Mouse (Mus musculus): ENCODE data around the gene Rpf1.

Rpf1 gene

DNA sequence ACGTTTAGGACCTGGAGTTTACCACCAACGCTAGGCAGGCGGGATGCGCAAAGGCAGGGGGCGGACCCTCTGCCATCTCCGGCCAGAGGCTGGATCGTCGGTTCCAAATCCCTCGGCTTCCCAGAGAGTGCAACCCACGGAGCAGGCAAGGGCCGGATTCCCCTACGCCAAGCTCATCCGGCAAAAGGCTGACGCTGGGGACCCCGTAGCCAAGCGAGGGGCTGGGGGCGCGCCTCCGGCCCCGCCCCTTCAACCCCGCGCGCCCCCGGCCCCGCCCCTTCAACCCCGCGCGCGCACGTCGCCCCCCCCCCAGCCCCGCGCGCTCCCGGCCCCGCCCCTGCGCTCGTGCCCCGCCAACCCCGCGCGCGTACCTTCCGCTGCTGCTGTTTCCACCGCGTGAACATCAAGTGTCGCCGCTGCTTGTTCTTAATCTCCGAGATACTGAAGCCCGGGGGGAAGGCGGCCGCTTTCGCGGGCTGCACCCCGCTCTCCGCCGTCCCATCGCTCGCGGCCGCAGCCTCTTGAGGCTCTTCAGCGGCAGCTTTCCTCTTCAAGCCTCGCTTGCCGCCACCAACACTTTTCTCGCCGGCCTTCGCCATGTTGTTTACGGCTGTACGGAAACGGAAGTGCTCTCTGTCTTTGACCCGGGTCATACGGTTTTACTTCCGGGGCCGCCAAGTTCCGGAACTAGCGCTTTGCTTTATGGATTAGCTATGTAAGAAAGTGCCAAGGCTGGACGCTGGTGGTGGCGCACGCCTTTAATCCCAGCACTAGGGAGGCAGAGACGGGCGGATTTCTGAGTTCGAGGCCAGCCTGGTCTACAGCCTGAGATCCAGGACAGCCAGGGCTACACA is at the start of gene Rpf1:
Rpf1 (minus strand) TSS at position 632 of the 854 bp plus-strand sequence.
- in situ Hi-C loops (cut with MboI): loop anchor here (25.0 kb wide), 1 partner anchor 1409 kb away; the partner anchor contains the start of gene Odf2l

DNA sequence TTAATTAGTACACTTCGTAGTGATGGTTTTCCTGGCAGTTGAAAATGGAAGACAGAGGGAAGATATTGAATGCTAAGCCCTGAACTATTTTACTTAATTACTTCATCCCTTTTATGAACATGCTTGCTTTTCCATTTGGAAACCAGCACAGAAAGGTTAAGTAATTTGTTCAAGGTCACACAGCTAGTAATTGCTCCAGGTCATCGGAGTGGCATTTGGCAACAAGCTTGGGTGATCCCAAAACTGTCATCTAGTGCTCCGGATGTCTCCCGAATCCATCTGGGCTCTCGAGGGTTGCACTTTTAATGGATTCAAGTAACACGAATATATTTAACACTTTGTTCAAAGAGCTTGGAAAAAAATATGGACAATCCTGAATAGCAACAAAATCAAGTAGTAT is 49.7 kb upstream of the Rpf1 start:
- in situ Hi-C loops (cut with MboI): loop anchor here (25.0 kb wide), 1 partner anchor 216 kb away; no protein-coding TSS in a partner anchor

DNA sequence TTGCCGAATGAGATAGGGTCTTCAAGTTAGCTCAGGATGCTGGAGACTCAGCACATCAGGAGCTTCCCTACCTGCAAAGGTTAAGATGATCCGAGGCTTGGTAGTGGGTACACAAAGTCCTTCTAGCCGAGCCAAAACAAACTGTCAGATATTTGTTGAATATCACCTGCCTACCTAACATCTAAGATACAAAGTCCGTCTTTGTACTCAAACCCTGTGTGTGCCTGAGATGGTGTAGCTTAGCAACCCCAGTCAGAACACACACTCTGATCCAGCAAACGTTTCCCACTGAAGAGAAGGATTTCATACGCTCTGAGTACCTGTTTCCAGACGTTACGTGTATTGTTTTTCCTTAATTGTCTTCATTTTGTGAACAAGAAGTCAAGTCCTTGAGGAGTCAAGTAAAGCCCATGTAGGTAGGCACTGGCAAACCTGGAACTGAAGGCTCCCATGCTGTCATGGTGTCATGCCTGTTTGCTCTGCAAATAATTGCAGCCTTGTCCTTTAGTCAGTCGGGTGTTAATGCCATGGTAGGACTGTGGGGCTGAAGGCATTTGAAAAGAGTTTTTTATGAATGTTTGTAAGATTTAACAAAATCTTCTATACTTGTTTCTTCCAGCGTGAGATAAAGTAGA is 49.0 kb upstream of the Rpf1 start, which contains the start of gene Uox:
Uox (plus strand) TSS at position 279 of the 635 bp plus-strand sequence.
- in situ Hi-C loops (cut with MboI): loop anchor here (25.0 kb wide), 1 partner anchor 217 kb away; no protein-coding TSS in a partner anchor

DNA sequence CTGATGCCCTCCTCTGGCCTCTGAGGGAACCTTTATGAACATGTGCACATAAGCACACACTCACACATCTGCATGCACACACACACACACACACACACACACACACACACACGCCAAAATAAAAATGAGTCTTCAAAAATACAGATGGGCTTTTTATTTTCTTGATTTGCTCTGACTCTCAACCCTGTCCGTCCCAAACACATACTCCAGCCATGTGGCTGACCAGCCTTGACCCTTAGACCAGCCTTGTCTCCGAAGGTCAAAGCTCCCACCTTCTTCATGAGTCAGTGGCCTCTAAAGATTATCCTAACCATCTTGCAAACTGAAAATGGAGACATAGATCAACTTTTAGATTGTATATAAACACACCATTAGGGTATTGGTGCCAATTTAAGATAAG is 48.4 kb upstream of the Rpf1 start:
- in situ Hi-C loops (cut with MboI): loop anchor here (25.0 kb wide), 1 partner anchor 218 kb away; no protein-coding TSS in a partner anchor

DNA sequence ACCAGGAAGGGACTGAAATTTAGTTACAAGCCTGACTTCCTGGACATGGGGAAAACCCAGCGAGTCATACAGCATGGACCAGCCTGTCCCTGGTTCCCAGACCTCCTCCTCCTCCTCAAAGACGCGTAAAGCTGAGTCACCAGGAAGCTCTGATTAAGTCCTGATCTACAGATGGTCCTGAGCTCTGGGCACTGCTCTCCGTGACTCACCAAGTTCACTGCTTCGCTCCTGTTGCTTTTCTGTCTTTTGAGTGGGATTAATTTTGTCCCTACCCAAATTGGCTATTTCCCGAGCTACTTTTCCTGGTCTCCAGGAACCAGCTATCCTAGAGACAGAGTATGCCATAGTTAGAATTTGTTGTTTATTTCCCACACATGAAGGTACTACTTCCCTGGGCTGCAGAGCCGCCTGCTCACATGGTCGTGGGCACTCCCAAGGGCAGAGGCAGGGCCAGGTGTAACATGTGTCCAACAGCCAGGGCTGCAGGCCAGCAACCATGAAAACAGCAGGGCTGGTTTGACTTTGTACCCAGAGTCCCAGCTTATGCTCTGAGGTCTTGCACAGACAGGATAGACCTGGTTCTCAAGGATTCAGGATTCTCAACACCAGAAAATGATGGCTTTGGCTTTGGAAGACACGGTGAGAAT is 46.8 kb upstream of the Rpf1 start:
- in situ Hi-C loops (cut with MboI): loop anchor here (25.0 kb wide), 1 partner anchor 219 kb away; no protein-coding TSS in a partner anchor

DNA sequence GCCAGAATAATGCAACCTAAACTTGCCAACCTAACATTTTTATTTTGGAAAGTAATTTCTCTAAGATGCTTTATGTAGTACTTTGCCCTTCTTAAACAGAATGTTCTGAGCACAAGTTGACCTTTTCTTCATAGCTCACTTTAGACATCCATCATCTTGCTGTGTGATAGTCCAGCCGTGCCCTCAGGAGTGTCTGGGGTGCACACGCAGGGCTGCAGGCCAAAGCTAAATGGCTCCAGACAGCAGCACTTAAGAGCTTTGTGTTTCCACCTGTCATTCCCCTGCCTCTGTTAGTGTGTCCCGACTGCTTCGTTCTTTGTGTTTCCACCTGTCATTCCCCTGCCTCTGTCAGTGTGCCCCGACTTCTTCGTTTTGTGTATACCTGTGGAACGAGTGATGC is 46.1 kb upstream of the Rpf1 start:
- in situ Hi-C loops (cut with MboI): loop anchor here (25.0 kb wide), 1 partner anchor 220 kb away; no protein-coding TSS in a partner anchor

DNA sequence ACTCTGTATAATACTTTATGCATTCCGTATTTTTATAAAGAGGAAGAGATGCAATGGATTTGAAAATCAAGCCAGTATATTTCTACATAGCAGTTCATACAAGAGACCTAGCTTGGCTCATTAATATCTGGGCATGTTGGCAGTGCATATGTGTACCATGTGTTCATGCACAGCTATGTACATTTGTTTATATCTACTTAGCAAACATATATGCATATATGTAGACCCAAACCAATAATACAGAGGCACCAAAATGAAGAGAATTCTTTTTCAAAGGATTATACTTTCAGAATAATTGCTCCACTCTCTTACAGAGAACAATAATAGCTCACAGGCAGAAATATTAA is 43.8 kb upstream of the Rpf1 start:
- in situ Hi-C loops (cut with MboI): loop anchor here (25.0 kb wide), 1 partner anchor 222 kb away; no protein-coding TSS in a partner anchor

DNA sequence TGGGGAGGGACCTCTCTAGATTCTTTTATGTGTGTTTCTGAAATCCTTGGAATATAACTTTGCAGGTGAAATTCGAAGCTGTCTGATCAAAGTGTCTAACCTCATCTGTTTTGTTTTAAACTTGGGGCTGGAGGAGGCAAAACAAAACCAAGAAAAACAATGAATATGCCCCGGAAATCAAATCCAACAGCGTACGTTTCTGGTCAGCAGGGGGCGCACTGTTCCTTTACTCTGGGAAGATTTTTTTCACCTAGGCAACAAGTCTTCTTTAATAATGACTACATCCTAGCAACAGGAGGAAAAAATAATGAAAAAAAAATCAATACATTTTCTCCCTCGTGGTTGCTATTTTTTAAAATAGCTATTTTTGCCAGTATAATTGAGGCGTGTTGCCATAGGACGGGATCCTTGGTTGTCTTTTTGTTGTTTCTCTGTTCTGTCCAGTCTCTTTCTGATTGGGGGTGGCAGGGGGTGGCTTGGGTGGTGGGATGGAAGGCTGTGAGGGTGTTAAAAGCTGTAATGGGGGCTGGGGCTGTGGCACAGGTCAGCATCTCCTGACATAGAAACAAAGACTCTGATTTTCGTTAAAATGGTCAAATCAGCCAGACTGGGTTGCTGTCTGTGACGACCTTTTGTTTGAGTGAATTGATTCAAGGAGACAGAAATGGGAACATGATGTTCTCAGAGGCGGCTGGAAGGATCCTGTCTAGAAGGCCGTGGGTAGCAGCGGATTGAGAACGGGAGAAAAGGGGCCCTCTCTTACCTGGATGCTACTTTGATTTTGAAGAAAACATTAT is 43.2 kb upstream of the Rpf1 start:
- in situ Hi-C loops (cut with MboI): loop anchor here (25.0 kb wide), 1 partner anchor 223 kb away; no protein-coding TSS in a partner anchor

DNA sequence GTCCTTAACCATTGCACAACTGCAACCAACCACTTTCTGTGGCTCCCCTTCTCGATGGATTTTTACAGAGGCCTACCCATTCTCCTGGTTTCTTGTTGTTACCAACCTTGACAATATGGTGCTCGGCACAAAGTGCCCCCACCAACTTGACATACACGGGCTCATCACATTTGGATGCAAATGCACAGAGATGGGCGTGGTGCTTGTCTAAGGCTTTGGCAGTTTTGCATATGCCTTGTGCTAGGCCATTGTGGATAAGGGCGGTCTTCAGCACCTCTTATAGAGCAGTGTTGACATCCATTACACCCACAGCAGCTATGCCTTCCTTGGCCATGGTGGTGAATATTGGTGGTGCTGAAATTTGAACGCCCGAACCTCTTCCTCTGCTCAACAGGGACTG is 41.7 kb upstream of the Rpf1 start:
- in situ Hi-C loops (cut with MboI): loop anchor here (25.0 kb wide), 1 partner anchor 224 kb away; no protein-coding TSS in a partner anchor

DNA sequence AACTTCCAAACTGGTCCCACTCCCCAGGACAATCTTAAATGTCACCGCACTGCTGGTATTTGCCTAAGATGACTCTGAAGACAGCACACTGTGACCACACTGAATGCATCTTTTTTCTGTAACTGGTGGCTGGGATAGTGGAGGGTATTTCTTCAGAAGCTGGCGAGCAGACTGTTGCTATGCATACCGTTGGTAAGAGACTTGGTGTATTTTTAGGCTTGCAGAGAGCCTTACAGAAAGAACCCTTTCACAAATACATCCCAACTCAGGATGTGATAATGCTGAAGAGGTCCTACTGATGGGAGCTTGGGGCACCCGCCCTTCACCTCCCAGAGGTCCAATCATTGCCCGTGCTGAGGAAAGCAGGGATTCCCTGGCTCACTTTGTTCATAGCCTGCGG is 36.3 kb upstream of the Rpf1 start:
- in situ Hi-C loops (cut with MboI): loop anchor here (25.0 kb wide), 1 partner anchor 230 kb away; no protein-coding TSS in a partner anchor

DNA sequence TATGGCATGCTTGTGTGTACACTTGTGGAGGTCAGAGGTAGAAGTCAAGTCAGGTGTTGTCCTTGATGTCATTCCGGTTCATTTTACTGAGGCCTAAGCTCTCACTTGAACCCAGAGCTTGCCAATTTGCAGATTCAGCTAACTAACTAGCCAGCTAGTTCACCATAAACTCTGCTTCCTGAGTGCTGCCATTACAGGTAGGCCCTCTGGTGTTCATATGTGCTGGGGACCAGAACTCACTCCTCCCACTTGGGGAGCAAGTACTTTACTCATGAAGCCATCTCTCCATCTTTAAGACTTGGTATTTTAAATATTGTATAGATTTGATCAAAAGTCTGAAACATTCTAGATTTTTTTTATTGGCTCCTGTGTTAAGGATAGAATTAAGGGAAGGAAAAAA is 35.3 kb upstream of the Rpf1 start:
- in situ Hi-C loops (cut with MboI): loop anchor here (25.0 kb wide), 1 partner anchor 231 kb away; no protein-coding TSS in a partner anchor

DNA sequence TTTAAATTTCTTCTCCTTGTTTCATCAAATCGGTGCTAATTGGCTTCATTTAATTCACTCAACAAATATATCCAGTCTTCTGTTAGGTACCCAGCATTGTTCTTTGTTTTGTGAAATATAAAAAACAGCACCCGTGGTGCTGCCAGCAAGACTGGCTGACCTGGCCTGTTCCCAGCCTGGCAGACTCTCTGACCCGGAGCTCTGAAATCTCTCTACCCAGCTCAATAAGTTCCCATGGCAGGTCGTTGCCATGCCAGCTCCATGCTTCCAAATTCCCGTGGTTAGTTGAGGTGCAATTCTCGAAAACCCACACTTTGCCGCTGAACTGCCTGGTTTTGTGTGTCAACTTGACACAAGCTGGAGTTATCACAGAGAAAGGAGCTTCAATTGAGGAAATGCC is 33.6 kb upstream of the Rpf1 start:
- in situ Hi-C loops (cut with MboI): loop anchor here (25.0 kb wide), 1 partner anchor 232 kb away; no protein-coding TSS in a partner anchor

DNA sequence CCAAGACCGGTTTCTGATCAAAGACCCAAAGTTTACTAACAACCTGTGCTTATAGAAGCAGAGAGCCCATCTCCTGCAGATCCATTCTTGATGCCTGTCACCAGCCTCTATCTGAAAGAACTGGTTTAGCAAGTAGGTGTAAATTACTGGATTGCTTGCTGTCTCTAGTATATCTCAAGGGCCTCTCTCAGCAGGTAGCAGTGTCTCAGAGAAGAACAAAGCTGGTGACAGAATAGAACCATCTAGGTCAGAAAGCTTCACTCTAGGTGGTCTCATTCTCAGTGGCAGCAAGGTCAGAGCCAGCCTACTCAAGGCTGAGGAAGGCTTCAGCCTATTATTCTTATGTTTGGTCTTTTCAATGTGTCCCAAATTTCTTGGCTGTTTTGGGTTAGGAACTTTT is 22.4 kb upstream of the Rpf1 start:
- in situ Hi-C loops (cut with MboI): no loop called here

DNA sequence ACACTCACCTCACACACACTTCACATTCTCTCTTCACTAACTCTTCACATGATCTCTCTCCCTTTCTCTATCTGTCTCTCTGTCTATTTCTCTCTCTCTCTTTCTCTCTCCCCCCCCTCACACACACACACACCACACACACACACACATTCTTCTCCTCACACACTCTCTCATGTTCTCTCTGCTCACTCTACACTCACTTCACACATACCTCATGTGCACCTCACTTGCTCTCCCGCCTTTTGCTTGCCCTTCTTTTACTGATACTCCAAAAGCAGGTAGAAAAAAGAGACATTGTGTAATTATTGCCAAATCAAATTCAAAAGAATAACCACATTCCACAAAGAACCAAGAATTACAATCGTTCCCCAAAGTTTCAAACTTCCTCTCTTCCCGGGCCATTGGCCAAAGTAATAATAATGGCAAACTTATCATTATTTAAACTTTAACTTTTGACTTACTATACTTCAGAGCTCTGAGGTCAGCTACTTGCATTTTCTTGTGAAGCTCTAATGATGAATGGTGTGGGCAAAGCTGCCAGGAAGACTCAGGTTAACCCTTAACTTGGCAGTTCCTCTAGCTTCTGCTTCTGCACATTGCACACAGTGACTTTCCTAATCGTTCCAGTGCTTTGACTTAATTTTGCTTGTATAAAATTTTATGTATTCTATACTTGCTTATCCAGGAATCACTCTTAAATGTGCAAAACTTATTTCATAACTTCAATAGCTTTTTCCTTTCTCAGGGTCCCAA is 19.5 kb upstream of the Rpf1 start:
- in situ Hi-C loops (cut with MboI): no loop called here

DNA sequence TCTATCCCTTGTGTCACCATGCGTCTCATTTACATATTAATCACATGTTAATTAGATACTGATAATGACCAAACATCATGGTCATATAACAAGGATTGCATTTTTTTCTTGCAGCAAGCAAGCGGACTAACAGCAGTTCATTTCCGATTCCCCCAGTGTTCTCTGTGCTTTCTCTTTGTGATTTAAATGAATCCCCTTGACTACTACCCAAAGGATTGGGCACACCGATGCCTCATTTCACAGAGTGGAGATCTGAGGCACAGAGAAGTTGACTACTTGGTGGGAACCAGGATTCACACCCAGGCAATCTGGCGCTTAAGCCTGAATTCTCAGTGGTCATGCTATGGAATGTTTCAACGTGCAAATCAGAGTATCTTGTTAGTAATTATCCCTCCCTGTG is 13.8 kb upstream of the Rpf1 start:
- in situ Hi-C loops (cut with MboI): no loop called here

DNA sequence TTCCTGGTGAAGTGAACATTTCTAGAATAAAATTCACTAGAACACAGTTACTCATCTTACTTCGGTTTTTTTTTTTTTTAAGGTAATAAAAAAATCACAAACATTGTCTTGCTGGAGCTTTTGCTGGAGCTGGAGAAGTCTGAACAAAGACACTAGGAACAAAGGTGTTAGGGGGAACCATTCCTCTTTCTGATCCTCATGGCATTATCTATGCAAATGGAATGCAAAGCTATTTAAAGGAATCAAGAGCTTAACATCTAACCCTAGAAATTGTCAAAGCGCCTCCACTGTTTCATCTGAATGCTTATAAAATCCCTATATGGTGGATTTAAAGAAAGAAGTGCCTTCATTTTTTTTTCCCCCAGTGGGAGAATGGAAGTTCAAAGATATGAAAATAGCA is 7.1 kb upstream of the Rpf1 start:
- in situ Hi-C loops (cut with MboI): no loop called here

DNA sequence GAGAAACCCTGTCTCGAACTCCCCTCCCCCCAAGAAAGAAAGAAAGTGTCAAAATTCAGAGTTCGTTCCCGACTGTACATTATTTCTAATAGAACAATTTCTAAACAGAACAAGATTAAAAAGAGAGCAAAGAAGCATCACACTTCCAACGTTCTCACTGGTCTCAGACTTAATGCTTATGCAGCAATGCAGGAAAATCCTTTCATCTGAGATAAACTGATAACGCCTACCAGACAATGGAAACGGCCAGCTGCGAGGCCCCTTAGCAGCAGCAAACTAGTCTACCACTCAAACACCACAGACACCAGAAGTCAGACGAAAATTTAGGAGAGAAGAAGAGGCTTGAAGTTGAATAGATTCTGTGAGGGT is 407 bp upstream of the Rpf1 start:
- in situ Hi-C loops (cut with MboI): loop anchor here (25.0 kb wide), 1 partner anchor 1409 kb away; the partner anchor contains the start of gene Odf2l

DNA sequence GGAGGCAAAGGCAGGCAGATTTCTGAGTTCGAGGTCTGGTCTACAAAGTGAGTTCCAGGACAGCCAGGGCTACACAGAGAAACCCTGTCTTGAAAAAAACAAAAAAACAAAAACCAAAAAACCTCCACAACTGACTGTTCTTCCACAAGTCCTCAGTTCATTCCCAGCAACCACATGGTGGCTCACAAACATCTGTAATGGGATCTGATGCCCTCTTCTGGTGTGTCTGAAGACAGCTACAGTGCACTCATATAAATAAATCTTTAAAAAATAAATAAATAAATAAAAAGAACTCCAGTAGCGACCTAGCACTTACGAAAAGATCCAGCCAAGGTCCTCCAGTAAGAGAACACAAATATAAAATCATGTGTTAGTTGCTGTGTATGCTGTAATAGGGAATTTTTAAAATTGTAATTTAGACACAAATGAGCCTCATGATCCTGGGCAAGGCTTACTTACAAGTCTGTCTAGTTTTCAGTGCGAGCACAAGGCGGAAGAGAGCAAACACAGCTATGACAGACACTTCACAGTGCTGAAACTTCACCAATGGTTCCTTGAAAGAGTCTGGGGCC is 917 bp downstream of the Rpf1 start:
- in situ Hi-C loops (cut with MboI): loop anchor here (25.0 kb wide), 1 partner anchor 1408 kb away; the partner anchor contains the start of gene Odf2l

DNA sequence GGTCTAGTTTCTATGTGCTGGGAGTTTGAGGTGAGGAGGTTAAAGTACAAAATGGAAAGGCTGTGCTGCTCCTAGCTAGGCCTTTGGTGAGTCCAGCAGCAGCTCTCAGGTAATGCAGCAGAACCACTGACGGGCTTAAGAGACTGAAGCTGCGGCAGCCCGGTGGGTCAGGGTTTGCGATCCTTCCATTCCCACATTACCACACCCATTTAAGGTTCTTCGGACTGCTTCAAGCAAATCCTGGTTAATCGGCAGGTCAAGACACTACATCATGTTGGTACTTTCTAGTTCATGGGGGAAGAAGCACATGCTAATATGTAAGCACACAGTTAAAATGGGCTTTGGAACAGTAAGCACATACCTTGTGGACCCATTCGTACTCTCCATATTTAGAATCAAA is 14.5 kb downstream of the Rpf1 start:
- in situ Hi-C loops (cut with MboI): loop anchor here (25.0 kb wide), 1 partner anchor 1394 kb away; the partner anchor contains the start of gene Odf2l

Data from mature B cell (primary cell).